Mouse (Mus musculus): Measurements from ENCODE around the gene Tmod3. TPM values are rescaled to one million over a fixed set of nuclear protein-coding genes. Genes with fewer than 3 reads are reported as not detected.
"Not testable (repeated sequence)": the region's sequence is repeated elsewhere in the genome, so short reads cannot be mapped to it uniquely, and the experiment has no call there.

Tmod3 gene
- polyA plus RNA-seq, 1 experiment from 2014 or later, result 125 TPM

DNA sequence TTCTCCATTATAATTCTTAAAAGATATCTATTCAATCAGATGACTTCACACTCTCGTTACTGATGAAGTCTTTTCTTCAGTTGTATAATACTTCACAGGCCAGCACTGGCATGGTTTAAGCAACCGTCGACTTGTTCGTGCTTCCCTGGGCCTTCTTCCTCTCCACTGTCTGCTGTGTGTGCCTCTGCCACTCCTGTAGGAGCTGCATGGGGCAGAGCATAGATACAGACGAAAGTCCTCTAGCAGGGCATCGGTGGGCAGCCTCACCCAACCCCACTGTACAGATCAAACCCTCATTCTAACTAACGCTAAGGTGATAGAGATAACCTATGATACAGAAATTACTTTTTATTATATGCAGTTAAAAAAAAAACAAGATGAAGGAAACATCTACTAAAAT, 60.9 kb downstream of the Tmod3 start:
- H3K27ac ChIP-seq (replicated peaks; ENCODE audit: low read depth, low read length), result no peak overlapping the region
- DNase-seq (ENCODE audit: low spot score) (no peak), ATAC-seq (ENCODE audit: low read depth) (no peak)
- 0 out of 2 replicates have a peak, but pooled peaks cover 5% of the 10 kb centered on the region for H3K9me3 ChIP-seq (ENCODE audit: control insufficient read depth, low read length)
- no peak overlapping the region for H3K4me3 ChIP-seq (ENCODE audit: low read depth, low read length)
- H3K36me3 ChIP-seq (ENCODE audit: control insufficient read depth, insufficient read depth, low read length), result peaks cover 50% of the 10 kb centered on the region
- H3K4me2 ChIP-seq (ENCODE audit: low read depth, low read length), result no peak overlapping the region
- no peak overlapping the region for H3K9ac ChIP-seq (ENCODE audit: low read depth, low read length)
- no peaks in the 10 kb centered on the region for H3K4me1 ChIP-seq (ENCODE audit: control insufficient read depth, insufficient read depth, low read length)
- WGBS, result 96% methylated on average over 7 of the region's 7 CpGs
- H3K27me3 ChIP-seq (replicated peaks; ENCODE audit: control insufficient read depth, insufficient read depth, low read length), result no peaks in the 10 kb centered on the region

DNA sequence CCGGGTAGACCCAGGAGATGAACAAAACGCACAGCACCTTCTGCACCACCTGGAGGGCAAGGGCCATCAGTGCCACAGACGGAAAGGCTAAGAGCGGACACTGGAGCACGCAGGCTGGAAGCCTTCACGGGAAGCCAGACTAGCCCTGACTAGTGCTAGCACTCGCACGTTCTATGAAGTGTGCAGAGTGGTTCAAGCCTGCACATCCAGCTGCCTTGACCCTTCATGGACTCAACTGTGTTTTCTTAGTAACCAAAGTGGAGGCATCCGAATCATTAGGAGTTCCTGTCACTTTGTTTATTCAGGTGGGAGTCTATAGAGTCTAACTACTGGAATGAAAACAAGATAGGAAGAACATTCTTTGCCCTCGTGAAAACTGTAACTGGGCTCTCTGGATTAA, 63.5 kb downstream of the Tmod3 start:
- no peak for ATAC-seq (ENCODE audit: low read depth)
- no peak overlapping the region for H3K27ac ChIP-seq (replicated peaks; ENCODE audit: low read depth, low read length)
- H3K9me3 ChIP-seq (ENCODE audit: control insufficient read depth, low read length), result 0 out of 2 replicates have a peak, but pooled peaks cover 5% of the 10 kb centered on the region
- DNase-seq (ENCODE audit: low spot score), result no peak
- H3K27me3 ChIP-seq (replicated peaks; ENCODE audit: control insufficient read depth, insufficient read depth, low read length), result no peaks in the 10 kb centered on the region
- no peaks in the 10 kb centered on the region for H3K4me1 ChIP-seq (ENCODE audit: control insufficient read depth, insufficient read depth, low read length)
- no peak overlapping the region for H3K4me2 ChIP-seq (ENCODE audit: low read depth, low read length)
- no peak overlapping the region for H3K9ac ChIP-seq (ENCODE audit: low read depth, low read length)
- H3K4me3 ChIP-seq (ENCODE audit: low read depth, low read length), result no peak overlapping the region
- WGBS, result 32% methylated on average over 10 of the region's 10 CpGs
- H3K36me3 ChIP-seq (ENCODE audit: control insufficient read depth, insufficient read depth, low read length), result peaks cover 28% of the 10 kb centered on the region

DNA sequence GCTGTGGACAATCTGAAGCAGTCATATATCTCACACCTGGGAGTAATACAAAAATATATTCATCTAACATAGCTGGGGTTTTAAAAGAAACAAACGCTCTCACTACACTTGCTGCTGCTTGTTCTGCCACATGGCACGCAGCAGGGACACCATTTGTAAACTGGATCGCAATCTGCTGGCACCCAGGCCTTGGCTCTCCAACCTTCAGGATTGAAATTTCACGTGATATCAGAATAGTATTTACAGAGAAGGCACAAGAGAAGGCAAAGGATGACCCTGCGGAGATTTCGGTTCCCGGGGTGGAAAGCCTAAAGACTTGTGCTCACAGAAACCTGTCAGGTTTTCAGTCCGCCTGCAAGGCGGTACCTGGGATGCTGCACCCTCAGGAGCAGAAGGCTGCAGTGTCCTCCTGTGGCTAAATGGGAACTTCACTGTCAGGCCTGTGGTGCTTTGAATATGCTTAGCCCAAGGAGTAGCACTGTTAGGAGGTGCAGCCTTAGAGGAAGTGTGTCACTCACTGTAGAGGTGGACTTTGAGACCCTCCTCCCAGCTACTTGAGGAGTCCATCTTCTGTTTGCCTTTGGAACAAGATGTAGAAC, 65.0 kb downstream of the Tmod3 start:
- Histone ChIP-seq H3K27me3 (replicated peaks; ENCODE audit: control insufficient read depth, insufficient read depth, low read length) (no peaks in the 10 kb centered on the region), H3K36me3 (ENCODE audit: control insufficient read depth, insufficient read depth, low read length) (peaks cover 22% of the 10 kb centered on the region), H3K9ac (ENCODE audit: low read depth, low read length) (no peak overlapping the region), H3K9me3 (ENCODE audit: control insufficient read depth, low read length) (0 out of 2 replicates have a peak, but pooled peaks cover 5% of the 10 kb centered on the region), H3K4me1 (ENCODE audit: control insufficient read depth, insufficient read depth, low read length) (no peaks in the 10 kb centered on the region), H3K4me3 (ENCODE audit: low read depth, low read length) (no peak overlapping the region), H3K27ac (replicated peaks; ENCODE audit: low read depth, low read length) (no peak overlapping the region), H3K4me2 (ENCODE audit: low read depth, low read length) (no peak overlapping the region)
- DNase-seq (ENCODE audit: low spot score), result no peak
- 72% methylated on average over 9 of the region's 9 CpGs for WGBS
- ATAC-seq (ENCODE audit: low read depth), result no peak

DNA sequence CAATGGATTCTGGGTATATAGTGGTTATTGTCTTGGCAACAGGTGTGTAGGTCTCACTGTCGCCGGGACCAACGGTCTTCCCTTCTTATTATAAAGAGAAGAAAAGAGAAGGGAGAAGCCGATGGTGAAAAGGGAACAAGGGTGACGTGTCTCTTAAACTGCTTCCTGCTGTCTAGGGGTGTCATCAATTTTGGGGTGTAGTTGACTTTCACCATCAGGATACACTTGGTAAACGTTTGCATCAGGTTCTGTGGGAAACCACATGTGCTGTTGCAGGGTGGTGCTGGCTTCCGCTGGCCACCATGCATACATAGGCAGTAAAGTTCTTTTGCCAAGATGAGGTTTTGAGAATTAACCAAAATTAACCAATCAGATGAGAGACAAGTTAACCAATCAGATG, 71.2 kb downstream of the Tmod3 start:
- not testable (repeated sequence) for H3K4me3 ChIP-seq (ENCODE audit: low read depth, low read length); DNase-seq (ENCODE audit: low spot score)

DNA sequence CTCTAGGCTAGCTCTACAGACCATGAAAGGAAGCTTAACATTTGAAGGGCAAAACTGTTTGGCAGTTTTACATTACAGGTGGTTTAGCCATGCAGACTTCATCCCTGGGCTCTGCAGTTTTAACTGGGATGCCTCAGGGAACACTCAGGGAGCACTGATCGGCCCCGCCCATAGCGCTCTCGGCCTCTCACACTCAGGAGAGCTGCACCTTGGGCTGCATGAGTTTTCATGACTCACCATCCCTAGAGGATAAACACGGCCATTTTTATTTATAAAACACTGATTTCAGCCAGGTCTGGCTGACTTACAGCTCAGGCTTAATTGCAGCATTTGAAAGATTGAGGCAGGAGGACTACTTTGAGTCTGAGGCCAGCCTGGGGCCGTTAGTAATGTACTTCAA, 74.2 kb downstream of the Tmod3 start:
- no peaks in the 10 kb centered on the region for H3K36me3 ChIP-seq (ENCODE audit: control insufficient read depth, insufficient read depth, low read length)
- no peak overlapping the region for H3K27ac ChIP-seq (replicated peaks; ENCODE audit: low read depth, low read length)
- no peak overlapping the region for H3K4me2 ChIP-seq (ENCODE audit: low read depth, low read length)
- no peak for DNase-seq (ENCODE audit: low spot score)
- 72% methylated on average over 6 of the region's 6 CpGs for WGBS
- H3K4me1 ChIP-seq (ENCODE audit: control insufficient read depth, insufficient read depth, low read length), result no peaks in the 10 kb centered on the region
- H3K4me3 ChIP-seq (ENCODE audit: low read depth, low read length), result no peak overlapping the region
- no peak for ATAC-seq (ENCODE audit: low read depth)
- H3K27me3 ChIP-seq (replicated peaks; ENCODE audit: control insufficient read depth, insufficient read depth, low read length), result no peaks in the 10 kb centered on the region
- no peaks in the 10 kb centered on the region for H3K9me3 ChIP-seq (ENCODE audit: control insufficient read depth, low read length)
- H3K9ac ChIP-seq (ENCODE audit: low read depth, low read length), result no peak overlapping the region

More for the DNA sequence above, 71.2 kb downstream of the Tmod3 start:
- WGBS, result 97% methylated on average over 7 of the region's 7 CpGs
- not testable (repeated sequence) for H3K4me1 ChIP-seq (ENCODE audit: control insufficient read depth, insufficient read depth, low read length); ATAC-seq (ENCODE audit: low read depth); H3K27ac ChIP-seq (replicated peaks; ENCODE audit: low read depth, low read length); H3K36me3 ChIP-seq (ENCODE audit: control insufficient read depth, insufficient read depth, low read length); H3K9ac ChIP-seq (ENCODE audit: low read depth, low read length); H3K9me3 ChIP-seq (ENCODE audit: control insufficient read depth, low read length); H3K4me2 ChIP-seq (ENCODE audit: low read depth, low read length); H3K27me3 ChIP-seq (replicated peaks; ENCODE audit: control insufficient read depth, insufficient read depth, low read length)

DNA sequence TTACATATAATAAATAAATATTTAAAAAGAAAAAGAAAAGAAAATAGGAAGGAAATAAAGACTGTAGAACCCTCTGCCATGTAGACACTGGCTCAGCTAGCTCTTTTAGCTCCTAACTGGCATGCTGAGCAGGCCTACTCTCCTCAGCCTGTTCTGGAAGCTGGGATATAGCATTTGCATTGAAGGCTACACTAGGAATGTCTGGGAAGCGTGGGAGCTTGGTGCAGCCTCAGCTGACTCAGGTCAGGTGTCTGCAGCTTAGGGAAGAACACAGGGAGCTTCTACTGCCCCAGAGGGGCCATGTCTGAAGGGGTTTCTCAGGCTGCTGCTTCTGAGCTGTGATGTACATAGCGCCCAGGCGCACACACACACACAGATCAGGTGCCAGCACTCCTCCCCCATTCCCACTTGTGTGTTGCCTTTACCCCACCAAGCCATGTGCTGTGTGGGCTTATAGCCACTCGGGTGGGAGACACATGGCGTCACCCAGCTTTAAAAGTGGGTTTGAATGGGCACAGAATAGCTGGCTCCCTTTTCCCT, 78.9 kb downstream of the Tmod3 start:
- Histone ChIP-seq H3K36me3 (ENCODE audit: control insufficient read depth, insufficient read depth, low read length) (no peaks in the 10 kb centered on the region), H3K27ac (replicated peaks; ENCODE audit: low read depth, low read length) (no peak overlapping the region), H3K9ac (ENCODE audit: low read depth, low read length) (no peak overlapping the region), H3K4me2 (ENCODE audit: low read depth, low read length) (no peak overlapping the region), H3K27me3 (replicated peaks; ENCODE audit: control insufficient read depth, insufficient read depth, low read length) (no peaks in the 10 kb centered on the region), H3K9me3 (ENCODE audit: control insufficient read depth, low read length) (no peaks in the 10 kb centered on the region), H3K4me3 (ENCODE audit: low read depth, low read length) (no peak overlapping the region), H3K4me1 (ENCODE audit: control insufficient read depth, insufficient read depth, low read length) (no peaks in the 10 kb centered on the region)
- DNase-seq (ENCODE audit: low spot score) (no peak), ATAC-seq (ENCODE audit: low read depth) (0 out of 2 replicates have a peak, but pooled peaks have one; percentile 50)
- whole genome bisulfite sequencing, result 83% methylated on average over 5 of the region's 5 CpGs

DNA sequence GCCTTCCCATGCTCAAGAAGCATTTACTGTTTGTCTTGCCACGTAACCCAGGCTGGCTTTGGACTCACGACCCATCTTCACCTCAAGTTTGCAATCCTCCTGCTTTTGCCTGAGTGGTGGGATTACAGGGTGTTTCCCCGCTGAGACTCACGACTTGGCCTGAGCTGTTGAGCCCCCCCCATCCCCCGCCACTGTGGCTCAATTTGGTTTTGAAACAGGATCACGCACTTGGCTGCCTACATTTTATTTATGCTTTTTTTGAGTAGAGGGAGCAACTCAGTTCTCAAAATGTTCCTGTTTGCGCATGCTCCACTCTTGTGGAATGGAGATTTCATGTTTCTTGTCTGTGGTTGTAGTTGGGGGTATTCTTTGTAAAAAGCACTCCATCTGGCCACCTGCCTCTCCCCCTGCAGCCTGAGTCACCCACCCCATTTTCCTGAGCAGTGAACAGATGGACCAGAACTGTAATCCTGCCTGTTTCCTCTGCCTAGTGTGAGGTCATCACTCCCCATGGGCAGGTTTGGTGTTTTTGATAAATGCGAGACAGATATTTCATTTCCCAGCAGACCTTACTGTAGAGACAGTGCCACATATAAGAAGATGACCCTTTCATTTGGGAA, 80.2 kb downstream of the Tmod3 start:
- Histone ChIP-seq H3K4me1 (ENCODE audit: control insufficient read depth, insufficient read depth, low read length) (no peaks in the 10 kb centered on the region), H3K9ac (ENCODE audit: low read depth, low read length) (no peak overlapping the region), H3K27ac (replicated peaks; ENCODE audit: low read depth, low read length) (no peak overlapping the region), H3K27me3 (replicated peaks; ENCODE audit: control insufficient read depth, insufficient read depth, low read length) (no peaks in the 10 kb centered on the region), H3K36me3 (ENCODE audit: control insufficient read depth, insufficient read depth, low read length) (0 out of 2 replicates have a peak, but pooled peaks cover 2% of the 10 kb centered on the region), H3K4me2 (ENCODE audit: low read depth, low read length) (no peak overlapping the region), H3K4me3 (ENCODE audit: low read depth, low read length) (no peak overlapping the region), H3K9me3 (ENCODE audit: control insufficient read depth, low read length) (no peaks in the 10 kb centered on the region)
- peak; percentile 54 for ATAC-seq (ENCODE audit: low read depth)
- DNase-seq (ENCODE audit: low spot score), result peak; percentile 41
- WGBS, result 50% methylated on average over 8 of the region's 8 CpGs

DNA sequence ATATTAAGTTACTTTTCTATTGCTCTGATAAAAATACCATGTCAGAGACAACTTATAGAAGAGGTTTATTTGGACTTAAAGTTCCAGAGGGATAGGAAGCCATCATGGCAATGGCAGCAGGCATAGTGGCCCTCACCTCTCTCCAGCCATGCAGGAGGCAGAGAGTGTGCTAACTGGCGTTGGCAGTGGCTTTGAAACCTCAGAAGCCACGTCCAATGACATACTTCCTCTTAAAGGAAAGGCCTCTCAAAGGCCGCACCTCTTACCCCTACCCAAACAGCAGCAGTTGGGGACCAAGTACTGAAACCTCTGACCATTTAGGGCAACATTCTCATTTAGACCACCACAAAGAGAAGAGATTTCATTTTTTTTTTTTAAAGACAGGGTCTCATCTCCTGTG, 82.2 kb downstream of the Tmod3 start:
- 69% methylated on average over 3 of the region's 3 CpGs for WGBS
- Histone ChIP-seq H3K36me3 (ENCODE audit: control insufficient read depth, insufficient read depth, low read length) (0 out of 2 replicates have a peak, but pooled peaks cover 12% of the 10 kb centered on the region), H3K4me1 (ENCODE audit: control insufficient read depth, insufficient read depth, low read length) (no peaks in the 10 kb centered on the region), H3K4me2 (ENCODE audit: low read depth, low read length) (no peak overlapping the region), H3K9me3 (ENCODE audit: control insufficient read depth, low read length) (no peaks in the 10 kb centered on the region), H3K27me3 (replicated peaks; ENCODE audit: control insufficient read depth, insufficient read depth, low read length) (no peaks in the 10 kb centered on the region), H3K9ac (ENCODE audit: low read depth, low read length) (no peak overlapping the region), H3K4me3 (ENCODE audit: low read depth, low read length) (no peak overlapping the region), H3K27ac (replicated peaks; ENCODE audit: low read depth, low read length) (no peak overlapping the region)
- no peak for DNase-seq (ENCODE audit: low spot score)
- ATAC-seq (ENCODE audit: low read depth), result no peak

DNA sequence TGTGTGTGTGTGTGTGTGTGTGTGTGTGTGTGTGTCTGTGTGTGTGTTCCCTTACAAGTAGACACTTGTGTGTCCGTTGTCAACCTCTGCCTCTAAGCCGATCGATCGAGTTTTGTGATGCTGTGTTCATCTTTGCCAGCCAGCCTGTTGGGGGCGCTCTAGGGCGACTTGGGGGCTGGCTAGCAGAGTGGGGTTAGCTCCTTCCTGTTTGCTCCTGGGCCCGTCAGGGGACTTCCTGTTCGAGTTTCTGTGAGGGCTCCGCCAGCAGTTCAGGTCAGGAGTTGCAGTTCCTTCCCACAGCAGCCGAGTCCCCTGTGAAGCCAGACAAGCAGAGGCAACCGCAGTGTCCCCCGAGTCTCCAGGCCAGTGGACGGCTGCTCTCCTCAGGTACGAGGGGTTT, 91.2 kb downstream of the Tmod3 start:
- peaks cover 61% of the 10 kb centered on the region for H3K36me3 ChIP-seq (ENCODE audit: control insufficient read depth, insufficient read depth, low read length)
- H3K27ac ChIP-seq (replicated peaks; ENCODE audit: low read depth, low read length), result no peak overlapping the region
- no peaks in the 10 kb centered on the region for H3K27me3 ChIP-seq (replicated peaks; ENCODE audit: control insufficient read depth, insufficient read depth, low read length)
- no peak for DNase-seq (ENCODE audit: low spot score)
- H3K9ac ChIP-seq (ENCODE audit: low read depth, low read length), result no peak overlapping the region
- 81% methylated on average over 14 of the region's 14 CpGs for WGBS
- H3K4me3 ChIP-seq (ENCODE audit: low read depth, low read length), result no peak overlapping the region
- H3K4me2 ChIP-seq (ENCODE audit: low read depth, low read length), result no peak overlapping the region
- H3K4me1 ChIP-seq (ENCODE audit: control insufficient read depth, insufficient read depth, low read length), result no peaks in the 10 kb centered on the region
- H3K9me3 ChIP-seq (ENCODE audit: control insufficient read depth, low read length), result no peaks in the 10 kb centered on the region
- no peak for ATAC-seq (ENCODE audit: low read depth)
